Comparison of ENCODE assay signal across 15 mouse cellular contexts in genomic region chr3:125883009-125883408, GRCm38 (mm10). TPM values are rescaled to one million over a fixed set of nuclear protein-coding genes. Genes with fewer than 3 reads are reported as not detected.
"Had no signal": no experiment of that assay in that cellular context is flagged by ENCODE, and none has a peak within 500 bp of the region (broad histone marks: within the 10 kb centered on the region; RNA-seq: fewer than 3 reads in every experiment).

No protein-coding gene starts in this region.

- DNase-seq: kidney, adult 2 months; kidney, postnatal 14 days; left cerebral cortex, postnatal 4 days; lung, postnatal 14 days; thymus, adult 18-20 months; thymus, postnatal 25 days had no signal

- H3K9ac ChIP-seq: kidney, embryonic 15.5 days; limb, embryonic 15.5 days; liver, embryonic 12.5 days; lung, embryonic 15.5 days; midbrain, embryonic 12.5 days had no signal

- H3K4me3 ChIP-seq: kidney, embryonic 15.5 days; limb, embryonic 15.5 days; liver, embryonic 12.5 days; lung, embryonic 15.5 days; megakaryocyte, embryonic 14.5 days; midbrain, embryonic 12.5 days had no signal

- ATAC-seq: intestine, embryonic 16.5 days; liver, embryonic 12.5 days had no signal

- H3K9me3 ChIP-seq: kidney, embryonic 15.5 days; limb, embryonic 15.5 days; liver, embryonic 12.5 days; lung, embryonic 15.5 days; megakaryocyte, embryonic 14.5 days; midbrain, embryonic 12.5 days had no signal

- H3K36me3 ChIP-seq: kidney, embryonic 15.5 days; limb, embryonic 15.5 days; liver, embryonic 12.5 days; lung, embryonic 15.5 days; midbrain, embryonic 12.5 days had no signal

- H3K27ac ChIP-seq: kidney, embryonic 15.5 days; limb, embryonic 15.5 days; liver, embryonic 12.5 days; lung, embryonic 15.5 days; macrophage; midbrain, embryonic 12.5 days; stomach, postnatal 0 days had no signal

- H3K4me2 ChIP-seq: kidney, embryonic 15.5 days; limb, embryonic 15.5 days; liver, embryonic 12.5 days; lung, embryonic 15.5 days; midbrain, embryonic 12.5 days had no signal

- H3K27me3 ChIP-seq: kidney, embryonic 15.5 days; limb, embryonic 15.5 days; liver, embryonic 12.5 days; lung, embryonic 15.5 days; megakaryocyte, embryonic 14.5 days; midbrain, embryonic 12.5 days had no signal

- H3K4me1 ChIP-seq: kidney, embryonic 15.5 days; limb, embryonic 15.5 days; liver, embryonic 12.5 days; lung, embryonic 15.5 days; megakaryocyte, embryonic 14.5 days had no signal

RNA-seq across cellular contexts. Expression of gene Ugt8a, which starts 55.4 kb away (rescaled TPM):
- polyA plus RNA-seq: macrophage had no signal
